Mouse (Mus musculus): ENCODE data around the gene Man2a2. TPM values are rescaled to one million over a fixed set of nuclear protein-coding genes. Genes with fewer than 3 reads are reported as not detected.
"Not testable (repeated sequence)": the region's sequence is repeated elsewhere in the genome, so short reads cannot be mapped to it uniquely, and the experiment has no call there.

Gene Man2a2
- polyA plus RNA-seq, 1 experiment from 2014 or later: 2.1 TPM

GRCm38 (mm10) chr7:80397986-80398385 lies 26.8 kb upstream of the Man2a2 start:
- no peak overlapping the region for H3K4me2 ChIP-seq (ENCODE audit: low read depth, low read length)
- H3K9me3 ChIP-seq (ENCODE audit: low read length): no peaks in the 10 kb centered on the region
- DNase-seq (no peak), ATAC-seq (no peak)
- TF ChIP-seq EP300 (IDR thresholded peaks at IDR 0.05; ENCODE audit: low read depth): no peak
- no peak overlapping the region for H3K9ac ChIP-seq (replicated peaks)
- H3K27ac ChIP-seq (ENCODE audit: low read depth): no peak overlapping the region
- H3K27me3 ChIP-seq (ENCODE audit: insufficient read depth, low read length): no peaks in the 10 kb centered on the region; the same call in 1 of the 2 replicates
- WGBS (ENCODE audit: insufficient replicate concordance): 87% methylated on average over 9 of the region's 9 CpGs
- H3K36me3 ChIP-seq (replicated peaks; ENCODE audit: insufficient read depth, low read length): peaks cover 41% of the 10 kb centered on the region
- no peak overlapping the region for H3K4me3 ChIP-seq (ENCODE audit: low read depth, low read length)
- H3K4me1 ChIP-seq (ENCODE audit: insufficient read depth): 0 out of 2 replicates have a peak, but pooled peaks cover 6% of the 10 kb centered on the region

GRCm38 (mm10) chr7:80396427-80396826 lies 25.3 kb upstream of the Man2a2 start:
- not testable (repeated sequence) for H3K27me3 ChIP-seq (ENCODE audit: insufficient read depth, low read length); H3K4me1 ChIP-seq (ENCODE audit: insufficient read depth); ATAC-seq; DNase-seq; H3K4me3 ChIP-seq (ENCODE audit: low read depth, low read length); H3K9me3 ChIP-seq (ENCODE audit: low read length); H3K4me2 ChIP-seq (ENCODE audit: low read depth, low read length); H3K27ac ChIP-seq (ENCODE audit: low read depth); H3K9ac ChIP-seq (replicated peaks)
- H3K36me3 ChIP-seq (replicated peaks; ENCODE audit: insufficient read depth, low read length): peaks cover 57% of the 10 kb centered on the region
- peak; percentile 54 for TF ChIP-seq CTCF (IDR thresholded peaks at IDR 0.05; ENCODE audit: low read depth)
- 75% methylated on average over 4 of the region's 4 CpGs for WGBS (ENCODE audit: insufficient replicate concordance)

GRCm38 (mm10) chr7:80394600-80394999 lies 23.4 kb upstream of the Man2a2 start:
- TF ChIP-seq EP300 (IDR thresholded peaks at IDR 0.05; ENCODE audit: low read depth): no peak
- TF ChIP-seq CTCF (IDR thresholded peaks at IDR 0.05; ENCODE audit: low read depth): no peak
- no peaks in the 10 kb centered on the region for H3K27me3 ChIP-seq (ENCODE audit: insufficient read depth, low read length)
- H3K27ac ChIP-seq (ENCODE audit: low read depth): no peak overlapping the region
- H3K36me3 ChIP-seq (replicated peaks; ENCODE audit: insufficient read depth, low read length): peaks cover 74% of the 10 kb centered on the region
- no peak overlapping the region for H3K4me2 ChIP-seq (ENCODE audit: low read depth, low read length)
- no peak overlapping the region for H3K4me3 ChIP-seq (ENCODE audit: low read depth, low read length)
- DNase-seq: no peak
- no peak for ATAC-seq
- WGBS (ENCODE audit: insufficient replicate concordance): 69% methylated on average over 4 of the region's 4 CpGs
- no peaks in the 10 kb centered on the region for H3K9me3 ChIP-seq (ENCODE audit: low read length)
- no peaks in the 10 kb centered on the region for H3K4me1 ChIP-seq (ENCODE audit: insufficient read depth)
- H3K9ac ChIP-seq (replicated peaks): no peak overlapping the region

- Histone ChIP-seq H3K36me3 (replicated peaks; ENCODE audit: insufficient read depth, low read length) (peaks cover 65% of the 10 kb centered on the region), H3K9ac (replicated peaks) (no peak overlapping the region), H3K9me3 (ENCODE audit: low read length) (no peaks in the 10 kb centered on the region), H3K27me3 (ENCODE audit: insufficient read depth, low read length) (no peaks in the 10 kb centered on the region), H3K4me2 (ENCODE audit: low read depth, low read length) (no peak overlapping the region), H3K4me1 (ENCODE audit: insufficient read depth) (peaks cover 8% of the 10 kb centered on the region; the same call in 1 of the 2 replicates), H3K27ac (ENCODE audit: low read depth) (no peak overlapping the region), H3K4me3 (ENCODE audit: low read depth, low read length) (no peak overlapping the region)
- TF ChIP-seq EP300 (IDR thresholded peaks at IDR 0.05; ENCODE audit: low read depth) (no peak), CTCF (IDR thresholded peaks at IDR 0.05; ENCODE audit: low read depth) (no peak)
- ATAC-seq (no peak), DNase-seq (no peak)
- 87% methylated on average over 15 of the region's 15 CpGs for WGBS (ENCODE audit: insufficient replicate concordance)
These were observed 20.9 kb upstream of the Man2a2 start for GRCm38 (mm10) chr7:80392119-80392518.

GRCm38 (mm10) chr7:80387633-80388543 lies 16.7 kb upstream of the Man2a2 start, which contains the start of gene Fes:
TSS of gene Fes (minus strand) at chr7:80387946.
- Histone ChIP-seq H3K4me3 (ENCODE audit: low read depth, low read length) (peak within 1 kb of the TSS; percentile 52), H3K4me1 (ENCODE audit: insufficient read depth) (peaks cover 17% of the 10 kb centered on the region), H3K27ac (ENCODE audit: low read depth) (peak within 1 kb of the TSS; percentile 95), H3K9ac (replicated peaks) (peak within 1 kb of the TSS; percentile 71), H3K36me3 (replicated peaks; ENCODE audit: insufficient read depth, low read length) (peaks cover 47% of the 10 kb centered on the region), H3K27me3 (ENCODE audit: insufficient read depth, low read length) (no peaks in the 10 kb centered on the region), H3K4me2 (ENCODE audit: low read depth, low read length) (peak within 1 kb of the TSS; percentile 67), H3K9me3 (ENCODE audit: low read length) (no peaks in the 10 kb centered on the region)
- TF ChIP-seq CTCF (IDR thresholded peaks at IDR 0.05; ENCODE audit: low read depth) (no peak), EP300 (IDR thresholded peaks at IDR 0.05; ENCODE audit: low read depth) (no peak; the same call in 1 of the 2 replicates)
- DNase-seq (peak; percentile 79), ATAC-seq (peak; percentile 51)
- 9% methylated on average over 33 of the region's 33 CpGs for WGBS (ENCODE audit: insufficient replicate concordance)

GRCm38 (mm10) chr7:80387033-80387632 lies 16.0 kb upstream of the Man2a2 start:
- H3K4me2 ChIP-seq (ENCODE audit: low read depth, low read length): peak overlapping the region; percentile 67

More at GRCm38 (mm10) chr7:80387033-80387632, 16.0 kb upstream of the Man2a2 start:
- Histone ChIP-seq H3K27me3 (ENCODE audit: insufficient read depth, low read length) (no peaks in the 10 kb centered on the region), H3K9me3 (ENCODE audit: low read length) (no peaks in the 10 kb centered on the region), H3K36me3 (replicated peaks; ENCODE audit: insufficient read depth, low read length) (peaks cover 47% of the 10 kb centered on the region), H3K9ac (replicated peaks) (peak overlapping the region; percentile 71), H3K27ac (ENCODE audit: low read depth) (peak overlapping the region; percentile 95), H3K4me1 (ENCODE audit: insufficient read depth) (peaks cover 17% of the 10 kb centered on the region), H3K4me3 (ENCODE audit: low read depth, low read length) (peak overlapping the region; percentile 52)
- peak; percentile 33 for ATAC-seq
- TF ChIP-seq EP300 (IDR thresholded peaks at IDR 0.05; ENCODE audit: low read depth) (no peak), CTCF (IDR thresholded peaks at IDR 0.05; ENCODE audit: low read depth) (no peak)
- 10% methylated on average over 17 of the region's 17 CpGs for WGBS (ENCODE audit: insufficient replicate concordance)
- peak; percentile 40 for DNase-seq

Measured in liver, postnatal 0 days (tissue).